Mouse (Mus musculus): ENCODE data around the gene Repin1.

- no peak for TF ChIP-seq CTCF (conservative IDR thresholded peaks at IDR 0.05; ENCODE audit: low read length)
- no peak for TF ChIP-seq POU5F1 (IDR thresholded peaks at IDR 0.05; ENCODE audit: borderline replicate concordance, low read length)
Measured at GRCm38 (mm10) chr6:48568036-48568984, 25.4 kb upstream of the Repin1 start.

Data from E14TG2a.4 (cell line).